Mouse (Mus musculus) liver, adult 2 months (tissue): Measurements from ENCODE around the gene Enpp1. TPM values are rescaled to one million over a fixed set of nuclear protein-coding genes. Genes with fewer than 3 reads are reported as not detected.

Source experiments
- DNase-seq: peaks from one replicate; pipeline ENCODE4 v3.0.0-alpha.2; 2011; ENCODE audit warnings: low read depth, low spot score; ENCODE audit errors: extremely low read depth
- H3K27ac ChIP-seq: fragments of 200-500 bp; replicated peaks from 2 replicates; pipeline ENCODE4 v1.5.1; 2012; ENCODE audit warnings: low read depth, mild to moderate bottlenecking, control low read depth, inconsistent platforms, low read length; ENCODE audit not compliant: insufficient read depth
- H3K27me3 ChIP-seq: fragments of 200-500 bp; 2 replicates; pipeline ENCODE4 v1.6.1; 2012; ENCODE audit warnings: mild to moderate bottlenecking, moderate library complexity, low read length, inconsistent platforms; ENCODE audit not compliant: control insufficient read depth, insufficient read depth
- H3K36me3 ChIP-seq: fragments of 200-500 bp; 2 replicates; pipeline ENCODE4 v1.6.1; 2012; ENCODE audit warnings: low read length, inconsistent platforms; ENCODE audit not compliant: control insufficient read depth, insufficient read depth
- H3K4me1 ChIP-seq: fragments of 200-500 bp; 2 replicates; pipeline ENCODE4 v1.6.1; 2011; ENCODE audit warnings: low read length; ENCODE audit not compliant: control insufficient read depth, insufficient read depth
- H3K4me3 ChIP-seq: fragments of 200-500 bp; 2 replicates; pipeline ENCODE4 v1.5.1; 2011; ENCODE audit warnings: low read depth, mild to moderate bottlenecking, control low read depth, low read length, moderate library complexity; ENCODE audit not compliant: insufficient read depth
- H3K79me2 ChIP-seq: fragments of 200-500 bp; 2 replicates; pipeline ENCODE4 v1.6.1; 2012; ENCODE audit warnings: inconsistent platforms, mild to moderate bottlenecking, low read length, moderate library complexity; ENCODE audit not compliant: control insufficient read depth, insufficient read depth
- H3K9ac ChIP-seq: fragments of 200-500 bp; 2 replicates; pipeline ENCODE4 v1.6.1; 2012; ENCODE audit warnings: low read depth, mild to moderate bottlenecking, control low read depth, inconsistent platforms, low read length
- CTCF ChIP-seq: fragments of 200-500 bp; IDR thresholded peaks from 2 replicates; pipeline ENCODE4 v1.5.1; 2011; ENCODE audit warnings: low read depth, low read length, control low read depth
- POLR2A ChIP-seq: fragments of 200-500 bp; IDR thresholded peaks from 2 replicates; pipeline ENCODE4 v1.6.1; 2011; ENCODE audit warnings: low read length, control low read depth; ENCODE audit not compliant: insufficient read depth; ENCODE audit errors: extremely low read depth
- WGBS: fragments of 180-500 bp; shearing (Covaris S2); methylation state at CpG from one replicate; pipeline ENCODE4 v1.1.7; 2018; 5-methylcytosine and 5-hydroxymethylcytosine counted together
- polyA plus RNA-seq: library from polyadenylated mRNA; depleted of rRNA; stranded (reverse); fragments of >200 nt; gene quantifications from 2 replicates; pipeline ENCODE4 v1.2.3, GENCODE M21; 2012
- total RNA-seq: library from RNA; depleted of rRNA; stranded (reverse); fragments of >200 nt; gene quantifications from 2 replicates; pipeline ENCODE4 v1.2.3, GENCODE M21; 2014

Enpp1 gene
- total and polyA plus RNA-seq, 2 experiments = 5.2 to 16.2 TPM

- Histone ChIP-seq H3K27me3 (no peaks in the 10 kb centered on the region; the same call in 1 of the 2 replicates), H3K9ac (no peak overlapping the region), H3K27ac (no peak overlapping the region), H3K4me1 (no peaks in the 10 kb centered on the region), H3K36me3 (no peaks in the 10 kb centered on the region), H3K79me2 (no peaks in the 10 kb centered on the region), H3K4me3 (no peak overlapping the region)
- 84% methylated on average over 6 of the region's 6 CpGs for WGBS
- TF ChIP-seq CTCF (no peak), POLR2A (no peak)
- no peak for DNase-seq
Observed at GRCm38 (mm10) chr10:24598693-24599092, 113.3 kb downstream of the Enpp1 start.

- H3K9ac ChIP-seq = no peak overlapping the region
- DNase-seq = no peak
Observed at GRCm38 (mm10) chr10:24597789-24598188, 114.2 kb downstream of the Enpp1 start.

GRCm38 (mm10) chr10:24596869-24597339 is 115.1 kb downstream of the Enpp1 start:
- peak; percentile 23 for DNase-seq
- Histone ChIP-seq H3K27me3 (no peaks in the 10 kb centered on the region; the same call in 1 of the 2 replicates), H3K9ac (no peak overlapping the region), H3K4me1 (no peaks in the 10 kb centered on the region), H3K27ac (no peak overlapping the region), H3K79me2 (no peaks in the 10 kb centered on the region), H3K36me3 (no peaks in the 10 kb centered on the region), H3K4me3 (peak overlapping the region; percentile 63)
- 78% methylated on average over 7 of the region's 7 CpGs for WGBS
- TF ChIP-seq POLR2A (no peak), CTCF (no peak)

More at GRCm38 (mm10) chr10:24597789-24598188, 114.2 kb downstream of the Enpp1 start:
- no peaks in the 10 kb centered on the region; the same call in 1 of the 2 replicates for H3K27me3 ChIP-seq
- no peaks in the 10 kb centered on the region for H3K79me2 ChIP-seq
- H3K27ac ChIP-seq = no peak overlapping the region
- H3K4me3 ChIP-seq = no peak overlapping the region; the same call in 1 of the 2 replicates
- H3K4me1 ChIP-seq = no peaks in the 10 kb centered on the region
- H3K36me3 ChIP-seq = no peaks in the 10 kb centered on the region
- TF ChIP-seq POLR2A (no peak), CTCF (no peak)
- 86% methylated on average over 4 of the region's 4 CpGs for WGBS

- Histone ChIP-seq H3K4me3 (peak overlapping the region; percentile 63), H3K79me2 (no peaks in the 10 kb centered on the region), H3K9ac (peak overlapping the region; percentile 64), H3K4me1 (no peaks in the 10 kb centered on the region), H3K27ac (peak overlapping the region; percentile 35; the same call in 1 of the 2 replicates), H3K27me3 (no peaks in the 10 kb centered on the region; the same call in 1 of the 2 replicates), H3K36me3 (no peaks in the 10 kb centered on the region)
- 23% methylated on average over 31 of the region's 31 CpGs for WGBS
- TF ChIP-seq POLR2A (no peak), CTCF (no peak)
- no peak for DNase-seq
Observed at GRCm38 (mm10) chr10:24596003-24596868, 115.7 kb downstream of the Enpp1 start.

- Histone ChIP-seq H3K27ac (peak within 1 kb of the TSS; percentile 35), H3K36me3 (no peaks in the 10 kb centered on the region), H3K4me3 (peak within 1 kb of the TSS; percentile 63), H3K27me3 (no peaks in the 10 kb centered on the region; the same call in 1 of the 2 replicates), H3K4me1 (no peaks in the 10 kb centered on the region), H3K79me2 (no peaks in the 10 kb centered on the region), H3K9ac (peak within 1 kb of the TSS; percentile 64)
- TF ChIP-seq CTCF (no peak), POLR2A (peak; percentile 25; the same call in 1 of the 2 replicates)
- peak; percentile 40 for DNase-seq
- 2% methylated on average over 53 of the region's 53 CpGs for WGBS
Observed at GRCm38 (mm10) chr10:24595250-24596002, 116.5 kb downstream of the Enpp1 start, which contains the start of gene Ccn2. Ccn2 (plus strand) TSS chr10:24595442.
